Mouse (Mus musculus): Measurements from ENCODE around the gene Trpc6. TPM values are rescaled to one million over a fixed set of nuclear protein-coding genes. Genes with fewer than 3 reads are reported as not detected.
A peak's percentile ranks its signal among the peaks of the same experiment; 100 is the strongest.

The Trpc6 gene
- polyA plus RNA-seq, 1 experiment from 2014 or later = 0.93 TPM

- Histone ChIP-seq H3K36me3 (no peaks in the 10 kb centered on the region), H3K27me3 (replicated peaks) (no peaks in the 10 kb centered on the region), H3K27ac (no peak overlapping the region), H3K4me2 (replicated peaks) (no peak overlapping the region), H3K4me3 (no peak overlapping the region), H3K4me1 (no peaks in the 10 kb centered on the region), H3K9me3 (no peaks in the 10 kb centered on the region), H3K9ac (no peak overlapping the region)
- WGBS = 84% methylated on average over 1 of the region's 1 CpGs
- ATAC-seq (ENCODE audit: low FRiP score, low read depth) = no peak
Measured at GRCm38 (mm10) chr9:8676607-8677006, 132.7 kb downstream of the Trpc6 start.

- no peaks in the 10 kb centered on the region for H3K36me3 ChIP-seq
- WGBS = 82% methylated on average over 2 of the region's 2 CpGs
- H3K9ac ChIP-seq = no peak overlapping the region
- H3K4me1 ChIP-seq = no peaks in the 10 kb centered on the region
- no peak overlapping the region for H3K4me3 ChIP-seq
- H3K27ac ChIP-seq = no peak overlapping the region
- H3K27me3 ChIP-seq (replicated peaks) = no peaks in the 10 kb centered on the region
- H3K9me3 ChIP-seq = no peaks in the 10 kb centered on the region
- no peak for ATAC-seq (ENCODE audit: low FRiP score, low read depth)
- H3K4me2 ChIP-seq (replicated peaks) = no peak overlapping the region
Measured at GRCm38 (mm10) chr9:8693177-8693576, 149.2 kb downstream of the Trpc6 start.

- no peak overlapping the region for H3K4me2 ChIP-seq (replicated peaks)
- ATAC-seq (ENCODE audit: low FRiP score, low read depth) = peak; percentile 71; the same call in 1 of the 2 replicates
- WGBS = 31% methylated on average over 5 of the region's 5 CpGs
- no peaks in the 10 kb centered on the region for H3K36me3 ChIP-seq
- H3K27ac ChIP-seq = no peak overlapping the region
- no peaks in the 10 kb centered on the region for H3K9me3 ChIP-seq
- H3K4me3 ChIP-seq = no peak overlapping the region
- no peaks in the 10 kb centered on the region for H3K4me1 ChIP-seq
- H3K27me3 ChIP-seq (replicated peaks) = no peaks in the 10 kb centered on the region
- no peak overlapping the region for H3K9ac ChIP-seq
Measured at GRCm38 (mm10) chr9:8700669-8701068, 156.7 kb downstream of the Trpc6 start.

- Histone ChIP-seq H3K27ac (no peak overlapping the region), H3K4me1 (no peaks in the 10 kb centered on the region), H3K9ac (no peak overlapping the region), H3K36me3 (no peaks in the 10 kb centered on the region), H3K4me3 (no peak overlapping the region), H3K4me2 (replicated peaks) (no peak overlapping the region), H3K9me3 (no peaks in the 10 kb centered on the region), H3K27me3 (replicated peaks) (no peaks in the 10 kb centered on the region)
- ATAC-seq (ENCODE audit: low FRiP score, low read depth) = no peak
- WGBS = 81% methylated on average over 1 of the region's 1 CpGs
Measured at GRCm38 (mm10) chr9:8703516-8703915, 159.6 kb downstream of the Trpc6 start.

GRCm38 (mm10) chr9:8703956-8704355 lies 160.0 kb downstream of the Trpc6 start:
- Histone ChIP-seq H3K27ac (no peak overlapping the region), H3K4me2 (replicated peaks) (no peak overlapping the region), H3K4me3 (no peak overlapping the region), H3K9ac (no peak overlapping the region), H3K9me3 (no peaks in the 10 kb centered on the region), H3K4me1 (no peaks in the 10 kb centered on the region), H3K36me3 (no peaks in the 10 kb centered on the region), H3K27me3 (replicated peaks) (no peaks in the 10 kb centered on the region)
- no peak for ATAC-seq (ENCODE audit: low FRiP score, low read depth)
- WGBS = 65% methylated on average over 5 of the region's 5 CpGs

GRCm38 (mm10) chr9:8710052-8710739 lies 166.3 kb downstream of the Trpc6 start:
- H3K27ac ChIP-seq = no peak overlapping the region
- no peaks in the 10 kb centered on the region for H3K27me3 ChIP-seq (replicated peaks)
- H3K36me3 ChIP-seq = no peaks in the 10 kb centered on the region
- H3K9me3 ChIP-seq = no peaks in the 10 kb centered on the region
- no peak for ATAC-seq (ENCODE audit: low FRiP score, low read depth)
- H3K4me2 ChIP-seq (replicated peaks) = no peak overlapping the region
- H3K4me1 ChIP-seq = no peaks in the 10 kb centered on the region
- no peak overlapping the region for H3K9ac ChIP-seq
- H3K4me3 ChIP-seq = no peak overlapping the region
- 77% methylated on average over 3 of the region's 3 CpGs for WGBS

GRCm38 (mm10) chr9:8719017-8719416 lies 175.1 kb downstream of the Trpc6 start:
- Histone ChIP-seq H3K27ac (no peak overlapping the region), H3K27me3 (replicated peaks) (no peaks in the 10 kb centered on the region), H3K4me2 (replicated peaks) (no peak overlapping the region), H3K4me3 (no peak overlapping the region), H3K9ac (no peak overlapping the region), H3K4me1 (no peaks in the 10 kb centered on the region), H3K36me3 (no peaks in the 10 kb centered on the region), H3K9me3 (no peaks in the 10 kb centered on the region)
- no peak for ATAC-seq (ENCODE audit: low FRiP score, low read depth)
- whole genome bisulfite sequencing = 64% methylated on average over 1 of the region's 1 CpGs

GRCm38 (mm10) chr9:8729056-8729455 lies 185.1 kb downstream of the Trpc6 start:
- H3K27me3 ChIP-seq (replicated peaks) = no peaks in the 10 kb centered on the region
- no peak overlapping the region for H3K4me3 ChIP-seq
- no peaks in the 10 kb centered on the region for H3K9me3 ChIP-seq
- no peak for ATAC-seq (ENCODE audit: low FRiP score, low read depth)
- H3K4me1 ChIP-seq = no peaks in the 10 kb centered on the region
- no peak overlapping the region for H3K9ac ChIP-seq
- H3K4me2 ChIP-seq (replicated peaks) = no peak overlapping the region
- H3K27ac ChIP-seq = no peak overlapping the region
- no peaks in the 10 kb centered on the region for H3K36me3 ChIP-seq
- 85% methylated on average over 3 of the region's 3 CpGs for WGBS
